In genomic region chr19:44387746-44388474, GRCm38 (mm10) we compare ENCODE assay signal across 8 mouse cellular contexts. TPM values are rescaled to one million over a fixed set of nuclear protein-coding genes. Genes with fewer than 3 reads are reported as not detected.
DNase-seq lines count a peak whose midpoint lies in the region; ATAC-seq and TF ChIP-seq lines count a peak whose summit lies in the region.

No protein-coding gene starts in this region.

- peaks cover 4% of the 10 kb centered on the region; the same call in 1 of the 2 replicates for H3K4me1 ChIP-seq in cortical plate, adult 2 months (ENCODE audit: control insufficient read depth, insufficient read depth, low read length)

- no peak for TF ChIP-seq CTCF in left cerebral cortex, adult 2 months (IDR thresholded peaks at IDR 0.05)
- no peak for TF ChIP-seq CTCF in cortical plate, adult 2 months (IDR thresholded peaks at IDR 0.05; ENCODE audit: extremely low read depth, insufficient read depth, low read length)

- no peak for ATAC-seq in activated CD4-positive, CD25-positive, alpha-beta regulatory T cell, adult 4 months

- H3K27ac ChIP-seq in left cerebral cortex, adult 2 months = peak overlapping the region; percentile 93
- H3K27ac ChIP-seq in cortical plate, adult 2 months (ENCODE audit: insufficient read depth, low read length) = peak overlapping the region; percentile 76
- peak overlapping the region; percentile 84 for H3K27ac ChIP-seq in macrophage

- DNase-seq in left cerebral cortex, adult 2 months (ENCODE audit: extremely low spot score in 1 of 2, low spot score in 2 of 2) = no peak
- DNase-seq in left cerebral cortex, postnatal 36 days (ENCODE audit: low spot score in 2 of 2) = no peak
- DNase-seq in heart, postnatal 14 days = peak; percentile 8 to 21
- no peak for DNase-seq in right cerebral cortex, postnatal 36 days (ENCODE audit: low spot score in 2 of 2)
- DNase-seq in gastrocnemius, adult 18-20 months (ENCODE audit: low spot score) = no peak

- no peak for TF ChIP-seq POLR2A in cortical plate, adult 2 months (IDR thresholded peaks at IDR 0.05; ENCODE audit: extremely low read depth, insufficient read depth, low read length)

- no peaks in the 10 kb centered on the region for H3K79me2 ChIP-seq in macrophage (ENCODE audit: inconsistent target)

- 32% methylated on average over 19 of the region's 19 CpGs for WGBS in macrophage (ENCODE audit: missing documents)

- intact Hi-C loops in left cerebral cortex, adult 2 months (cut with DNase I) = loop anchor here (2.0 kb wide), 1 partner anchor 19 kb away; the partner anchor contains the start of gene Scd1
- intact Hi-C loops in left cerebral cortex, postnatal 36 days (cut with DNase I) = no loop called here
- intact Hi-C loops in heart, postnatal 14 days (cut with DNase I) = no loop called here

- H3K4me3 ChIP-seq in left cerebral cortex, adult 2 months = peak overlapping the region; percentile 67
- H3K4me3 ChIP-seq in cortical plate, adult 2 months (ENCODE audit: insufficient read depth, low read length) = peak overlapping the region; percentile 42
- peak overlapping the region; percentile 22 for H3K4me3 ChIP-seq in macrophage (ENCODE audit: inconsistent target)

- H3K36me3 ChIP-seq in macrophage (ENCODE audit: inconsistent target) = no peaks in the 10 kb centered on the region

RNA-seq across cellular contexts. Expression of gene Scd1, which starts 19.8 kb away (rescaled TPM):
- 100 to 1,000 TPM; 133 to 177 TPM for total RNA-seq in left cerebral cortex, adult 2 months (2021)
- total RNA-seq in left cerebral cortex, postnatal 36 days (2021) = 100 to 1,000 TPM; 141 to 168 TPM
- polyA plus RNA-seq in cortical plate, adult 2 months (2012; rRNA removed) = 121 and 184 TPM in 2 replicates
- 10 to 100 TPM; 14.7 to 32.9 TPM for total RNA-seq in heart, postnatal 14 days (2021)
- total RNA-seq in macrophage (2018; cell fraction: chromatin; rRNA removed) = 1 to 10 TPM in 5 of 26 experiments, under 1 TPM in 10, not detected in 11; 0.08 to 7.7 (median 0.45) TPM
- 10 to 100 TPM in 7 of 26 experiments, 1 to 10 TPM in 19; 2.9 to 17.5 (median 7.5) TPM for total RNA-seq in macrophage (2018; cell fraction: cytosol; rRNA removed)
- 10 to 100 TPM in 3 of 26 experiments, 1 to 10 TPM in 23; 1.1 to 16.3 (median 3.6) TPM for total RNA-seq in macrophage (2018; cell fraction: nucleus; rRNA removed)
- polyA plus RNA-seq in macrophage (2018) = 1.8 to 4.9 TPM (median 4.4 TPM) in 3 replicates
- total RNA-seq in gastrocnemius, adult 18-20 months (2021) = 10 to 100 TPM; 20.6 to 38.0 TPM
- 1 to 10 TPM in 1 of 2 experiments, not detected in 1; 3.2 TPM for polyA plus RNA-seq in activated CD4-positive, CD25-positive, alpha-beta regulatory T cell, adult 4 months (2017; shearing (Covaris generic))

RNA-seq across cellular contexts. Expression of gene Scd4, which starts 55.0 kb away (rescaled TPM):
- 1 to 10 TPM; 2.1 to 2.3 TPM for total RNA-seq in left cerebral cortex, adult 2 months (2021)
- 1 to 10 TPM; 2.2 to 3.1 TPM for total RNA-seq in left cerebral cortex, postnatal 36 days (2021)
- polyA plus RNA-seq in cortical plate, adult 2 months (2012; rRNA removed) = 0.25 and 0.33 TPM in 2 replicates
- 10 to 100 TPM; 13.1 to 14.0 TPM for total RNA-seq in heart, postnatal 14 days (2021)
- 10 to 100 TPM in 6 of 26 experiments, 1 to 10 TPM in 14, under 1 TPM in 3, not detected in 3; 0.40 to 17.8 (median 3.0) TPM for total RNA-seq in macrophage (2018; cell fraction: chromatin; rRNA removed)
- 1 to 10 TPM in 3 of 26 experiments, under 1 TPM in 23; 0.06 to 1.3 (median 0.31) TPM for total RNA-seq in macrophage (2018; cell fraction: cytosol; rRNA removed)
- total RNA-seq in macrophage (2018; cell fraction: nucleus; rRNA removed) = 10 to 100 TPM in 1 of 26 experiments, 1 to 10 TPM in 17, under 1 TPM in 6, not detected in 2; 0.23 to 10.8 (median 1.9) TPM
- polyA plus RNA-seq in macrophage (2018) = 0.15 to 0.19 TPM (median 0.16 TPM) in 3 replicates
- under 1 TPM in 1 of 2 experiments, not detected in 1; 0.14 TPM for total RNA-seq in gastrocnemius, adult 18-20 months (2021)
- polyA plus RNA-seq in activated CD4-positive, CD25-positive, alpha-beta regulatory T cell, adult 4 months (2017; shearing (Covaris generic)) = under 1 TPM; 0.60 to 0.69 TPM

Comparison
In these comparisons a context has a peak if more than half of its experiments do, and no peak if none do; other contexts are left out.
1. DNase-seq: peak in heart, postnatal 14 days (2 of 2); none in left cerebral cortex, adult 2 months (0 of 2), left cerebral cortex, postnatal 36 days (0 of 2), right cerebral cortex, postnatal 36 days (0 of 2) and gastrocnemius, adult 18-20 months (single experiment).
2. Peak in every context shown above with its lines, with median percentiles within 50 percentile points of each other: H3K27ac ChIP-seq and H3K4me3 ChIP-seq.